18 mouse cellular contexts compared by ENCODE assay signal in the genomic region with DNA sequence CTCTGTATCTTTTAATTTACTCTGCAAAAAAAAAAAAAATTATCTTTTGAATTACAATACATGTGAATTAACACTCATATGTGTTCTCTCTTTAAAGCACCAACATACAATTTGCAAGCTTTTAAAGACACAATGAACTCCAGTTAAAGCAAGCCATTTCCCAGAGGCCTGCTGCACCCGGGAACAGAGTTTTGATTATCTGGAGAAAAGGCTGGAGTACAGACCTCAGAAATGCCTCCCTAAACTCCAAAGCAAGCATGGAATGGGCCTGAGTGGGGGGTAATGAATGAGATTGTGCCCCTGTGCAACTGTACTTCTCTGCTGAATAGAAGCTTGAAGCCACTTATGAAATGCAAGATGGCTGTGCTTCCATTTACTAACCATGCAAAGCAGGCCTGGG.
A peak's percentile ranks its signal among the peaks of the same experiment; 100 is the strongest.
DNase-seq lines count a peak whose midpoint lies in the region; ATAC-seq and TF ChIP-seq lines count a peak whose summit lies in the region.
"Had no signal": no experiment of that assay in that cellular context is flagged by ENCODE, and none has a peak within 500 bp of the region (broad histone marks: within the 10 kb centered on the region; RNA-seq: fewer than 3 reads in every experiment).

No protein-coding gene starts in this region.

- H3K9me3 ChIP-seq in forebrain, embryonic 13.5 days (replicated peaks): no peaks in the 10 kb centered on the region
- no peaks in the 10 kb centered on the region for H3K9me3 ChIP-seq in forebrain, embryonic 10.5 days
- no peaks in the 10 kb centered on the region for H3K9me3 ChIP-seq in midbrain, embryonic 13.5 days
- H3K9me3 ChIP-seq in midbrain, postnatal 0 days (ENCODE audit: low read length): no peaks in the 10 kb centered on the region
- H3K9me3 ChIP-seq in forebrain, embryonic 16.5 days (ENCODE audit: control insufficient read depth, low read length): peaks cover 2% of the 10 kb centered on the region; the same call in 1 of the 2 replicates
- H3K9me3 ChIP-seq: embryonic facial prominence, embryonic 12.5 days; heart, embryonic 15.5 days had no signal

- no peak overlapping the region for H3K4me3 ChIP-seq in forebrain, embryonic 13.5 days
- H3K4me3 ChIP-seq in forebrain, embryonic 10.5 days: no peak overlapping the region
- no peak overlapping the region for H3K4me3 ChIP-seq in midbrain, embryonic 13.5 days (replicated peaks)
- H3K4me3 ChIP-seq in midbrain, postnatal 0 days (ENCODE audit: low read depth, low read length): no peak overlapping the region
- H3K4me3 ChIP-seq in forebrain, embryonic 16.5 days (replicated peaks; ENCODE audit: low read length): no peak overlapping the region
- H3K4me3 ChIP-seq: embryonic facial prominence, embryonic 12.5 days; heart, embryonic 15.5 days had no signal

- H3K36me3 ChIP-seq in forebrain, embryonic 13.5 days (ENCODE audit: poor library complexity, severe bottlenecking): no peaks in the 10 kb centered on the region
- H3K36me3 ChIP-seq in forebrain, embryonic 10.5 days (replicated peaks): no peaks in the 10 kb centered on the region
- H3K36me3 ChIP-seq in midbrain, embryonic 13.5 days: no peaks in the 10 kb centered on the region
- H3K36me3 ChIP-seq in midbrain, postnatal 0 days (ENCODE audit: insufficient read depth, low read length): no peaks in the 10 kb centered on the region
- H3K36me3 ChIP-seq in forebrain, embryonic 16.5 days (ENCODE audit: control insufficient read depth, insufficient read depth): no peaks in the 10 kb centered on the region
- H3K36me3 ChIP-seq: embryonic facial prominence, embryonic 12.5 days; heart, embryonic 15.5 days had no signal

- H3K27ac ChIP-seq in forebrain, embryonic 13.5 days: peak overlapping the region; percentile 57
- no peak overlapping the region for H3K27ac ChIP-seq in forebrain, embryonic 10.5 days
- 0 out of 2 replicates have a peak overlapping the region, but pooled peaks have one; percentile 6 for H3K27ac ChIP-seq in midbrain, embryonic 13.5 days
- no peak overlapping the region for H3K27ac ChIP-seq in midbrain, postnatal 0 days (ENCODE audit: low read depth, low read length)
- peak overlapping the region; percentile 5; the same call in 1 of the 2 replicates for H3K27ac ChIP-seq in forebrain, embryonic 16.5 days (ENCODE audit: low read length)
- H3K27ac ChIP-seq: embryonic facial prominence, embryonic 12.5 days; heart, embryonic 15.5 days; hindbrain, embryonic 14.5 days had no signal

- WGBS in forebrain, embryonic 13.5 days: 20% methylated on average over 1 of the region's 1 CpGs
- 78% methylated on average over 1 of the region's 1 CpGs for whole genome bisulfite sequencing in forebrain, embryonic 10.5 days
- WGBS in midbrain, embryonic 13.5 days: 40% methylated on average over 1 of the region's 1 CpGs
- WGBS in midbrain, postnatal 0 days: 45% methylated on average over 1 of the region's 1 CpGs
- 13% methylated on average over 1 of the region's 1 CpGs for WGBS in forebrain, embryonic 16.5 days

- H3K4me2 ChIP-seq in forebrain, embryonic 13.5 days: no peak overlapping the region
- H3K4me2 ChIP-seq in midbrain, embryonic 13.5 days (replicated peaks): no peak overlapping the region
- H3K4me2 ChIP-seq in midbrain, postnatal 0 days (ENCODE audit: low read depth, low read length, poor library complexity, severe bottlenecking): no peak overlapping the region
- H3K4me2 ChIP-seq in forebrain, embryonic 16.5 days (ENCODE audit: low read length): no peak overlapping the region
- H3K4me2 ChIP-seq: embryonic facial prominence, embryonic 12.5 days; heart, embryonic 11.5 days; heart, embryonic 15.5 days; hindbrain, embryonic 14.5 days had no signal

- no peaks in the 10 kb centered on the region for H3K27me3 ChIP-seq in forebrain, embryonic 13.5 days
- no peaks in the 10 kb centered on the region for H3K27me3 ChIP-seq in forebrain, embryonic 10.5 days (ENCODE audit: poor library complexity, severe bottlenecking)
- no peaks in the 10 kb centered on the region for H3K27me3 ChIP-seq in midbrain, embryonic 13.5 days
- H3K27me3 ChIP-seq in midbrain, postnatal 0 days (ENCODE audit: insufficient read depth, low read length): no peaks in the 10 kb centered on the region
- no peaks in the 10 kb centered on the region for H3K27me3 ChIP-seq in forebrain, embryonic 16.5 days (replicated peaks; ENCODE audit: control insufficient read depth, insufficient read depth, low read length)
- H3K27me3 ChIP-seq: embryonic facial prominence, embryonic 12.5 days; heart, embryonic 15.5 days had no signal

- TF ChIP-seq CTCF in midbrain, postnatal 0 days (IDR thresholded peaks at IDR 0.05): no peak

- ATAC-seq in forebrain, embryonic 13.5 days: peak; percentile 71
- peak; percentile 30; the same call in 1 of the 2 replicates for ATAC-seq in midbrain, embryonic 13.5 days
- no peak for ATAC-seq in midbrain, postnatal 0 days (ENCODE audit: low FRiP score)
- ATAC-seq in forebrain, embryonic 16.5 days: peak; percentile 76
- ATAC-seq: intestine, embryonic 16.5 days had no signal

- no peak overlapping the region for H3K9ac ChIP-seq in forebrain, embryonic 13.5 days
- H3K9ac ChIP-seq in midbrain, embryonic 13.5 days (replicated peaks): no peak overlapping the region
- H3K9ac ChIP-seq in midbrain, postnatal 0 days (replicated peaks; ENCODE audit: low read length, poor library complexity, severe bottlenecking): no peak overlapping the region
- no peak overlapping the region for H3K9ac ChIP-seq in forebrain, embryonic 16.5 days (replicated peaks; ENCODE audit: low read depth, low read length)
- H3K9ac ChIP-seq: embryonic facial prominence, embryonic 12.5 days; heart, embryonic 15.5 days; hindbrain, embryonic 14.5 days had no signal

- peaks cover 18% of the 10 kb centered on the region for H3K4me1 ChIP-seq in forebrain, embryonic 13.5 days
- no peaks in the 10 kb centered on the region for H3K4me1 ChIP-seq in forebrain, embryonic 10.5 days
- H3K4me1 ChIP-seq in midbrain, embryonic 13.5 days (replicated peaks): 0 out of 2 replicates have a peak, but pooled peaks cover 4% of the 10 kb centered on the region
- H3K4me1 ChIP-seq in midbrain, postnatal 0 days (ENCODE audit: insufficient read depth, low read length): no peaks in the 10 kb centered on the region
- peaks cover 6% of the 10 kb centered on the region for H3K4me1 ChIP-seq in forebrain, embryonic 16.5 days (replicated peaks; ENCODE audit: control insufficient read depth, insufficient read depth, low read length)
- H3K4me1 ChIP-seq: embryonic facial prominence, embryonic 12.5 days; heart, embryonic 15.5 days had no signal

- DNase-seq in forebrain, embryonic 10.5 days (ENCODE audit: extremely low spot score, low spot score): no peak
- DNase-seq in midbrain, postnatal 0 days (ENCODE audit: low spot score): no peak
- no peak for DNase-seq in embryo, embryonic 9.5 days (ENCODE audit: extremely low spot score)
- DNase-seq in adrenal gland, adult 2 months: no peak
- DNase-seq: adrenal gland, postnatal 14 days; cerebellum, adult 2 months; cerebellum, postnatal 10 days; gastrocnemius, postnatal 10 days; heart, adult 18-20 months; heart, postnatal 14 days had no signal

Comparison
In these comparisons a context has a peak if more than half of its experiments do, and no peak if none do; other contexts are left out.
1. H3K27ac ChIP-seq: peak in forebrain, embryonic 13.5 days (single experiment), midbrain, embryonic 13.5 days (single experiment) and forebrain, embryonic 16.5 days (single experiment); none in forebrain, embryonic 10.5 days (single experiment) and midbrain, postnatal 0 days (single experiment).